Mouse (Mus musculus) E14TG2a.4 (cell line): ENCODE data around the gene Ranbp6.

Source experiments
- CTCF ChIP-seq: conservative IDR thresholded peaks from 2 replicates; pipeline ENCODE4 v1.5.1; 2014; ENCODE audit warnings: low read length
- NANOG ChIP-seq: IDR thresholded peaks from 2 replicates; pipeline ENCODE4 v1.6.1; 2014; ENCODE audit warnings: borderline replicate concordance, low read length, mixed read lengths
- POU5F1 ChIP-seq: IDR thresholded peaks from 2 replicates; pipeline ENCODE4 v1.6.1; 2014; ENCODE audit warnings: low read length, borderline replicate concordance

DNA sequence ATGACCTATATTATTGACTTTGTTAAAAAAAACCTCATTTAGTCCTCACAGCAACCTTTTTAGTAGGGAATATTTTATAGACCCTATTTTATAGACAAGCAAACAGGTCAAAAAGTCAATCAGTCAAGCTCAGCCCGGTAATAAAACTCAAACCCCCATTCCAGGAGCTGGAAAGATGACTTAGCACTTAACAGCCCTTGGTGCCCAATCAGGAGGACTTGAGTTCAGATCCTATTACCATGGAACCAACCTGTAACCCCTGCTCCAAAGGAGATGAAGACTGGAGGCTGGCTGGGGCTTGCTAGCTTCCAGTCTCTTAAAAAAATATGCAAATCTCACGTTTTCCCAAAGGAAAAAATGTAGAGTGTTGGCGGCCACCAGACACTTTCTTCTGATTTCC is 8.8 kb downstream of the Ranbp6 start:
- TF ChIP-seq NANOG (no peak), CTCF (no peak), POU5F1 (no peak)
